Mouse (Mus musculus): ENCODE results near the gene Sh2d4b. TPM values are rescaled to one million over a fixed set of nuclear protein-coding genes. Genes with fewer than 3 reads are reported as not detected.

Gene Sh2d4b
- polyA plus RNA-seq (2015; fragmentation: Nextera tagmentation; extraction: Ambion mirVana) = 0.38 and 0.58 TPM in 2 replicates

GRCm38 (mm10) chr14:40893196-40893595, at the start of gene Sh2d4b:
Gene Sh2d4b (minus strand): TSS chr14:40893266.
- H3K27me3 ChIP-seq (replicated peaks; ENCODE audit: insufficient read depth, low read length) = no peaks in the 10 kb centered on the region
- no peaks in the 10 kb centered on the region for H3K4me1 ChIP-seq (ENCODE audit: insufficient read depth, low read depth, low read length)
- ATAC-seq (no peak), DNase-seq (ENCODE audit: low spot score) (no peak)
- no peaks in the 10 kb centered on the region for H3K9me3 ChIP-seq (ENCODE audit: low read length)
- no peak within 1 kb of the TSS for H3K4me3 ChIP-seq (ENCODE audit: low read depth, low read length)
- H3K36me3 ChIP-seq (ENCODE audit: insufficient read depth, low read length) = no peaks in the 10 kb centered on the region
- no peak within 1 kb of the TSS for H3K27ac ChIP-seq (ENCODE audit: low read length)
- TF ChIP-seq EP300 (IDR thresholded peaks at IDR 0.05) (no peak), CTCF (IDR thresholded peaks at IDR 0.05) (no peak)
- H3K4me2 ChIP-seq (replicated peaks; ENCODE audit: low read depth, low read length) = no peak within 1 kb of the TSS
- H3K9ac ChIP-seq (replicated peaks; ENCODE audit: low read depth) = no peak within 1 kb of the TSS
- WGBS = 51% methylated on average over 3 of the region's 3 CpGs

- H3K4me3 ChIP-seq (ENCODE audit: low read depth, low read length) = no peak overlapping the region
- no peaks in the 10 kb centered on the region for H3K36me3 ChIP-seq (ENCODE audit: insufficient read depth, low read length)
- H3K4me1 ChIP-seq (ENCODE audit: insufficient read depth, low read depth, low read length) = 0 out of 2 replicates have a peak, but pooled peaks cover 3% of the 10 kb centered on the region
- H3K27me3 ChIP-seq (replicated peaks; ENCODE audit: insufficient read depth, low read length) = no peaks in the 10 kb centered on the region
- H3K9ac ChIP-seq (replicated peaks; ENCODE audit: low read depth) = no peak overlapping the region
- no peak for TF ChIP-seq CTCF (IDR thresholded peaks at IDR 0.05)
- TF ChIP-seq EP300 (IDR thresholded peaks at IDR 0.05) = no peak
- H3K4me2 ChIP-seq (replicated peaks; ENCODE audit: low read depth, low read length) = no peak overlapping the region
- no peak overlapping the region for H3K27ac ChIP-seq (ENCODE audit: low read length)
- no peaks in the 10 kb centered on the region for H3K9me3 ChIP-seq (ENCODE audit: low read length)
- 74% methylated on average over 2 of the region's 2 CpGs for whole genome bisulfite sequencing
- DNase-seq (ENCODE audit: low spot score) (no peak), ATAC-seq (no peak)
These were observed 49.4 kb upstream of the Sh2d4b start for GRCm38 (mm10) chr14:40942429-40942828.

DNA sequence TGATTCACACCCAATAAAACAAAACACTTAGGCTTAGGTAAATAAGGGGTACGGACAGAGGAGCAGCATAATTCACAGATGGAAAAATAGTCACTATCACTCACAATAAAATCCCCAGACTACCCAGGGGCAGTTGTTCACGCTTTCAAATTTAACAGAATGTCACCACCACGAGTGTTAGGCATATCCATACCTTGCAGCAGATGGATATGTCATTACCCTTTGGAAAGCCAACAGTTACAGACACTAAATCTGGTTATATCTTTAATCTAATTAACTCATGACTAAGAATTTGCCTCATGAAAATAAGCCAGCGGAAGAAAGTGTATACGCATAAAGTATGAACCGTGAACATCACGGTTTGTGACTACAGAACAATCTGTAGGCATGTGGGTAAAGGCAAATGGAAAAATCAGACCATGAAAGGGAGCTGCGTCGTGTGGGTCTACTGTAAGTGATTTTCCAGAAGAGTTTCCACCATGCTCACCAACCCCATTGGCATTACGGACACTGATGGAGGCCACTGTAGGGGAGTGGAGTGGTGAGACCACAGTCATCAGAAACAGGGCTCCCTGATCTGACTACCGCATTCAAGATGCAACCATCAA, 45.4 kb upstream of the Sh2d4b start:
- TF ChIP-seq EP300 (IDR thresholded peaks at IDR 0.05) = no peak
- TF ChIP-seq CTCF (IDR thresholded peaks at IDR 0.05) = no peak
- H3K4me2 ChIP-seq (replicated peaks; ENCODE audit: low read depth, low read length) = no peak overlapping the region
- H3K4me1 ChIP-seq (ENCODE audit: insufficient read depth, low read depth, low read length) = peaks cover 13% of the 10 kb centered on the region; the same call in 1 of the 2 replicates
- H3K36me3 ChIP-seq (ENCODE audit: insufficient read depth, low read length) = no peaks in the 10 kb centered on the region
- ATAC-seq (no peak), DNase-seq (ENCODE audit: low spot score) (no peak)
- 84% methylated on average over 11 of the region's 11 CpGs for whole genome bisulfite sequencing
- no peaks in the 10 kb centered on the region for H3K27me3 ChIP-seq (replicated peaks; ENCODE audit: insufficient read depth, low read length)
- H3K9ac ChIP-seq (replicated peaks; ENCODE audit: low read depth) = no peak overlapping the region
- no peak overlapping the region for H3K27ac ChIP-seq (ENCODE audit: low read length)
- H3K4me3 ChIP-seq (ENCODE audit: low read depth, low read length) = no peak overlapping the region
- H3K9me3 ChIP-seq (ENCODE audit: low read length) = no peaks in the 10 kb centered on the region

- Histone ChIP-seq H3K4me2 (replicated peaks; ENCODE audit: low read depth, low read length) (no peak overlapping the region), H3K27me3 (replicated peaks; ENCODE audit: insufficient read depth, low read length) (no peaks in the 10 kb centered on the region), H3K9me3 (ENCODE audit: low read length) (no peaks in the 10 kb centered on the region), H3K4me1 (ENCODE audit: insufficient read depth, low read depth, low read length) (peaks cover 22% of the 10 kb centered on the region; the same call in 1 of the 2 replicates), H3K9ac (replicated peaks; ENCODE audit: low read depth) (no peak overlapping the region), H3K27ac (ENCODE audit: low read length) (no peak overlapping the region), H3K4me3 (ENCODE audit: low read depth, low read length) (no peak overlapping the region), H3K36me3 (ENCODE audit: insufficient read depth, low read length) (no peaks in the 10 kb centered on the region)
- DNase-seq (ENCODE audit: low spot score) = no peak
- ATAC-seq = no peak
- WGBS = 66% methylated on average over 4 of the region's 4 CpGs
- TF ChIP-seq CTCF (IDR thresholded peaks at IDR 0.05) (no peak), EP300 (IDR thresholded peaks at IDR 0.05) (no peak)
These were observed 44.0 kb upstream of the Sh2d4b start for GRCm38 (mm10) chr14:40937052-40937451.

DNA sequence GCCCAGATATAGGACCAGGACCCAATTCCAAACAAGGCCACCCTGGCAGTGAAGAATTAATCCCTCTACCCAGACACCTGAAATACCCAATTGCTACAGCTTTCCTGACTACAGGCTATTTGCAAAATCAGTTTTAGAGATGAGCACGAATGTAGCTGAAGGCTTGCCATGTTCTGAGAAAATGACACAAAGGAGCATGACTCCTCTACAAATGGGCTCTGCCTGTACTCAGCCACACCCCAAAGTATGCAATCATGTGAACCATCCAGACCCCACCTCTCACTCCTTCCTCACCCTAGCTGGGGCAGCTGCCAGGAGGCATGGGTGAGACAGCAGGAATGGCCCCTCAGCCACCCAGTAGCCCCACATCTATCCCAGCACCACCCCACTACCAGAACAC, 42.4 kb upstream of the Sh2d4b start:
- Histone ChIP-seq H3K9me3 (ENCODE audit: low read length) (no peaks in the 10 kb centered on the region), H3K9ac (replicated peaks; ENCODE audit: low read depth) (no peak overlapping the region), H3K27ac (ENCODE audit: low read length) (peak overlapping the region; percentile 12; the same call in 1 of the 2 replicates), H3K27me3 (replicated peaks; ENCODE audit: insufficient read depth, low read length) (no peaks in the 10 kb centered on the region), H3K4me3 (ENCODE audit: low read depth, low read length) (no peak overlapping the region), H3K4me2 (replicated peaks; ENCODE audit: low read depth, low read length) (no peak overlapping the region), H3K36me3 (ENCODE audit: insufficient read depth, low read length) (no peaks in the 10 kb centered on the region), H3K4me1 (ENCODE audit: insufficient read depth, low read depth, low read length) (peaks cover 33% of the 10 kb centered on the region; the same call in 1 of the 2 replicates)
- 68% methylated on average over 1 of the region's 1 CpGs for WGBS
- no peak for TF ChIP-seq CTCF (IDR thresholded peaks at IDR 0.05)
- ATAC-seq (no peak), DNase-seq (ENCODE audit: low spot score) (no peak)

GRCm38 (mm10) chr14:40935054-40935453, 42.0 kb upstream of the Sh2d4b start:
- no peak for ATAC-seq
- Histone ChIP-seq H3K4me2 (replicated peaks; ENCODE audit: low read depth, low read length) (no peak overlapping the region), H3K9me3 (ENCODE audit: low read length) (no peaks in the 10 kb centered on the region), H3K4me3 (ENCODE audit: low read depth, low read length) (no peak overlapping the region), H3K27me3 (replicated peaks; ENCODE audit: insufficient read depth, low read length) (no peaks in the 10 kb centered on the region), H3K27ac (ENCODE audit: low read length) (0 out of 2 replicates have a peak overlapping the region, but pooled peaks have one; percentile 26), H3K4me1 (ENCODE audit: insufficient read depth, low read depth, low read length) (peaks cover 36% of the 10 kb centered on the region; the same call in 1 of the 2 replicates), H3K9ac (replicated peaks; ENCODE audit: low read depth) (no peak overlapping the region), H3K36me3 (ENCODE audit: insufficient read depth, low read length) (no peaks in the 10 kb centered on the region)
- no peak for DNase-seq (ENCODE audit: low spot score)
- TF ChIP-seq CTCF (IDR thresholded peaks at IDR 0.05) (no peak), EP300 (IDR thresholded peaks at IDR 0.05) (no peak)
- 65% methylated on average over 2 of the region's 2 CpGs for WGBS
